Mouse (Mus musculus) B cell, adult 2 months (primary cell): ENCODE measurements around the gene Fdps.

Experiments
- DNase-seq, 2 experiments: peaks; one replicate each; pipeline ENCODE4 v3.0.0; 2022

Fdps gene

DNA sequence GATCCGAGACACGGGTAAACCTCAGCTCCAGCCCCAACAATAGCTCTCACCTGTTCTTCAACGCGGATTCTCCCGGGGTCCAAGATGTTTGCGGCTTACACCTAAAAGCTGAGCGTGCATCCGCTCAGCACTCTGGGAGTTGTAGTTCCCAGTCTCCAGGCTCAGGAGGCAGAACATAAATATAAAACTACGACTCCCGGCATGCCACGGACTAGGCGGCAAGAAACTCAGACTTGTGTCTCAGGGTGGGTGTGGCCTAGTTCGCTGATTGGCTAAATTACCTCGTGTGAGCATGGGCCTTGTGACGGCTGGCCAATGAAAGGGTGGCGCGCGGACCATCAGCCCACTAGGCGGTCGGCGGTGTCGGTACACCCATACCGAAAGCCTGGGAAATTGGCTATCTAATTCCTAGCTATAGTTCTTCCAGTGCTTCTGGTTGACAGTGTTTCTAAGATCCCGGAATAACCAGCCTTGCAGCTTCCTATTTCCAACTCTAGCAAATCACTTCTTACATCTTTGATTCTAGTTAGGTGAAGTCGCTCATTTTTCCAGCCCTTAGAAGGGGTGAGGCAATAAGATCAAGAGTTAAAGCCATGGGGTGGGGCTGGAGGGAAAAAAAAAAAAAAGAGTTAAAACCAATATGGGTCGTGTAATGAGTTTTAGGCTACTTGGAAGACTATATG, at the start of gene Fdps:
Fdps (minus strand) TSS at position 148 of the 683 bp plus-strand sequence.
- DNase-seq: peak; percentile 88 to 93

DNA sequence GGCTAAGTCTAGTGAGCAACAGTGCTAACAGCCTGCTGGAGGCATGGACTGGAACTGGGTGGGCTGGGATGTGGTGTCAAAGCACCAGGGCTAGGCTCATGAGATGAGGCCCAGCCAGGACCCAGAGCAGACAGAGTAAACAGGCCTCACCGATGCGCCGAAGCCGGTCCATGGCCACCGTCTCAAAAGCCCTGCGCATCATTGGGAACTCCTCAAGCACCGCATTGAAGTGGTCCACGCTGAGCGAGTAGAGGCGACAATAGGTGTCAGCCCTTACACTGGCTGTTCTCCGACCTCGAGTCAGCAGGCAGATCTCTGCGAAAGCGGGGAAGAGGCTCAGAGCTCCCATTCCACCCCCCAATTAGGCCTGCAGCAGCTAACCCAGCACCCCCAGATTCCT, 46.8 kb upstream of the Fdps start:
- DNase-seq: no peak

DNA sequence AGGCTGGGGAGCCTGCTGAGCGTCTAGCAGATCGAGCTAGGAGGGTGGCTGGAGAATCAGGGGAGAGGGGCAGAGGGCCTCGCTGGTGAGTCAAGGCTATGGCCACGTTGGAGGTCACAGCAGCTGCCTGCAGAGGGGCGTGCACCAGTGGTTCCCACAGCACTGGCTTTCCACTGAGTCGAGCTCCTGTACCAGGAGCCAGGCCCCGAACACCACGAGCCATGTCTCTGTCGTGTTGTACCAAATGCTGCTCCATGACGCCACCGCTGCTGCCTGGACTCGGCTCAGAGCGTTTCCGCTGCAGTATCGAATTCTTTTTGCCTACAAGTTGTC, 46.2 kb upstream of the Fdps start:
- no peak for DNase-seq

DNA sequence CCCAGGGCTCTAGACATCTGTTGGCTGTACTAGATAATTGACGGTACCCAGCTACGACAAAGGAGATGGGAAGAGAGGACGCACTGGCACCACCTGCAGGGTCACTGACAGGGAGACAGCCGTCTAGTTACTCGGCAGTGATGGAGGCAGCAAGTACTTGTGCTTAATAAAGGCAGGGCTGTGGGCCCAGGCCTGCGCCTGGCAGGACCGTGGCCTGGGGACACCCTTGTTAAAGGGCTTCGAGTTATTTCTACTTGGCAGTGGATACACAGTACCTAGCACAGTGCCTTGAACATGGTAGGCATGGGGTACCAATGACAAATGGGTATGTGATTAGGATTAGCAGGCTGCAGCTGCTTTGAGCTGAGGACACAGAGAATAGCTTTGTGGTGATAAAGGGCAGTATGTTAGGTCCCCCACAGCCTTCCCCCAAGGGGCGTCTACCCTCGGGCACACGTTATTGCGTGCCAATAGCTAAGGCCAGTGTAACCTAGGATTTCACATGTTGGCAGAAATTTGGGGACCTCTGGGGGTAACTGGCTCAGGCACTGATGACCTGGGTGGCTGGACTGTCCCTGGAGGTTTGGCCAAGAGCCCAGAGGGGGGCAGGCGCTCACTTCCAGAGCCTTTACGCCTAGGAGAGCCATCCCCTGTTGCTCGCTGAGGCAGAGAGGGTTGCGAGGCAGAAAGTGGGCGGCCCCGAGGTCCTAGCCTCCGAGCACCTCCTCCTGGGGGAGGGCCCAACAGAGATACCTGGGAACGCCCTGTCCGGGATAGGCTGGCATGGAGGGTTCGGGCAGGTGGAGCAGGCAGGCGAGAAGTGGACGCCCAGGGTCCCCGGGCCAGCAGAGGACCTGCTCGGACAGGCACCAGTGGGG, 45.6 kb upstream of the Fdps start:
- DNase-seq: no peak

- no peak for DNase-seq
These were observed 43.8 kb upstream of the Fdps start for GRCm38 (mm10) chr3:89145566-89145965.

- no peak for DNase-seq
These were observed 43.1 kb upstream of the Fdps start for GRCm38 (mm10) chr3:89144821-89145220.

DNA sequence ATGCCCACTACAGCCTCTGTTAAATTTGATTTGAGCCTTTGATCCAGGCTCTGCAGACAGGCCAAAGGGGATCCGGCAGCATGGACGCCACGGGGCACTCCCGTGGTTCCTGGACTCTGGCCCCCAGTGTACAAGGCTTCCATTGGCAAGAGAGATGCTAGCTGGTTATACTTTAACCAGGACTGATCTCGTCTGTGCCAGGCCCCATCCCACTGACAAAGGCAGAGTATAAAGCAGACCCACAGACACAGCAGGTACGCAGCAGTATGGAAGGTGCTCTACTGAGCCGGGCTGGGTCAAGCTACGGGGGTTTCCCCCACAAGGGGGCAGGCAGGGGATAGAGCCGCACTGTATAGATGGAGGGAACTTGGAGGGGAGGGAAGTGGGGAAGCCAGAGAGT, 34.6 kb upstream of the Fdps start:
- DNase-seq: peak in 1 of 2 experiments; percentile 23

- no peak for DNase-seq
These were observed 34.2 kb upstream of the Fdps start, which contains the start of gene Pklr for GRCm38 (mm10) chr3:89135958-89136357. Pklr (plus strand) TSS chr3:89136142.

GRCm38 (mm10) chr3:89133752-89134151, 32.0 kb upstream of the Fdps start:
- no peak for DNase-seq

- no peak for DNase-seq
These were observed 31.3 kb upstream of the Fdps start for GRCm38 (mm10) chr3:89133063-89133450.

DNA sequence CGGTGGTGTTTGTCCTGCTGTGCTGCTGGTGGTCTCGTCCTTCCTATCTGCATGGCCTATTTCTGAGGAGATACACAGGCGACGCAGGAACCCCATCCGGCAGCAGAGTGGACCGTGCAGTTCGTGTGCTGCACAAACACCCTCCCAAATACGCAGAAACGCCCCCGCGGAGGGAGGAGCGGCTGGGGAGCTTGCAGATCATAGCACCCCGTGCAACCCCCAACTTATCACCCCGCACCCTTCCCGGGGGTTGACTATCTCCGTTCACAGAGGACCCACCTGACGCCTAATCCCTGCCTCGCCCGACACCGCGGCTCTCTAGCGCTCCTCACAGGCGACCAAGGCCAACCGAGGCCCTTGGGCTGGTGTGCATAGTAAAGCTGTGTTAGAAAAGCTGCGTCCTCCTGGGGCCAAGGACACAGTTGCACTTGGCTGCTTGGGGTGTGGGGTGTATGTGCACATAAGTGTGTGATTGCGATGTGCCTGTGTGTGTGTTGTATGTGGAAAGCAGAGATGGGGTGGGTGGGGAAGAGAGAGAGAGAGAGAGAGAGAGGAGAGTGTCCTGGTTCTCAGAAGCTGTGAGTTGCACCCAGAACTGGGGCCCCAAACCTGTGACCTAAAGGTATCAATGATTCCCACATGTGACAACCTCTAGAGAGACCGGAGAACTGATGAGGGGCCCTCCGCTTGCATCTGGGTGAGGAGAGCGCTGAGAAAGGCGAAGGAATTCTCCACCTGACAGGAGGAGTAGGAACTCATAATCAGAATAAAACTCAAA, 30.7 kb upstream of the Fdps start:
- no peak for DNase-seq

- no peak for DNase-seq
These were observed 30.1 kb upstream of the Fdps start for GRCm38 (mm10) chr3:89131816-89132215.

- DNase-seq: no peak
These were observed 28.1 kb upstream of the Fdps start for GRCm38 (mm10) chr3:89129908-89130307.

DNA sequence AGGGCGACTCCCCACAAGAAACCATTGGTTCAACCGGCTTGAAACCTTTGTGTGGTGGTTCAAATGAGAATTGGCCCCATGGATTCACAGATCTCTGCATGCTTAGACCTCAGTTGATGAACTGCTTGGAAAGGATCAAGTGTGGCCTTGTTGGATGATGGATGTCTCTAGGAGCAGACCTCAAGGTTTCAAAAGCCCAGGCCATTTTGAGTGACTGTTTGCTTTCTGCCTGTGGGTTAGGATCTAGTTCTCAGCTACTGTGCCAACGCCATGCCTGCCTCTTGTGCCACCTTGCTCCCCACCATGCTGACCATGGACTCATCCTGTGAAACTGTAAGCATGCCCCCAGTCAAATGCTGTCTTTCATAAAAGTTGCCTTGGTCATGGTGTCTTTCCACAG, 24.2 kb upstream of the Fdps start:
- DNase-seq: no peak

DNA sequence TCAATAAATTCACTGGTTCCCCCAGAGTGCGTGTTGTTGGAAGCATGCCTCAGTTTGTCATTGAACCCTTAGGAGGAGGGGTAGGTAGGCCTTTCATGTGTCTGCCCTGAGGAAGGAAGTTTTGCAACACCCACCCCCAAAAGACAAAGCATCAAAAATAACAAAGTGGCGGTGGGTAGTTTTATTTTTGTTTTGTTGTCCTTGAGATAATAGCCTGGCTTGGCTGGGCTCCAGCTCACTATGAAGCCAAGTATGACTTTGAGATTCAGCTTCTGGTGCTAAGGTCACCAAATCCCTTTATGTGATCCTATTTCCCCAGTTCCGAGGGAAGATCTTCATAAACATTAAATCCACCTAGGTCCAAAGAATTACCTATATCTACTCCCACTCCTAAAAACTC, 22.5 kb upstream of the Fdps start:
- DNase-seq: no peak

GRCm38 (mm10) chr3:89123313-89123712, 21.6 kb upstream of the Fdps start:
- DNase-seq: no peak

GRCm38 (mm10) chr3:89115522-89115921, 13.8 kb upstream of the Fdps start:
- peak; percentile 21 to 44 for DNase-seq

GRCm38 (mm10) chr3:89113058-89113457, 11.3 kb upstream of the Fdps start:
- DNase-seq: no peak

DNA sequence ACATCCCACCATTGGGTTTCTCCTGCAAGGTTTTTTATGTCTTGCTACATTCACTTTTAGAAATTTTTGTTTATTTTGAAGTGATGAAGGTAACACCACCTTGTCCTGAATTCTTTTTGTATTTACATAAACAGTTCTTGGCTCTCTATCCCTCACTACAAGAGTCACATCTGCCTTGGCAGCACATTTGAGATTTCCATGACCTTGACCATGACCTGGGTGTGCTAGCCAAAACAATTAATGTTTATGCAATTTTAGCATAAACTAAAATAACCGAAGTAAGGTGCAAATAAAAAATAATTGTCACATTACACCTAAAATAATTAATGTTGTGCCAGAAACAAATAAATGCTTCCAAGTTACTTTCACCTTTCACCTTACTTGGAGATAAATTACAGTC, 6.4 kb upstream of the Fdps start:
- no peak for DNase-seq

GRCm38 (mm10) chr3:89107545-89107944, 5.8 kb upstream of the Fdps start:
- DNase-seq: no peak

GRCm38 (mm10) chr3:89106881-89107280, 5.1 kb upstream of the Fdps start:
- DNase-seq: no peak

DNA sequence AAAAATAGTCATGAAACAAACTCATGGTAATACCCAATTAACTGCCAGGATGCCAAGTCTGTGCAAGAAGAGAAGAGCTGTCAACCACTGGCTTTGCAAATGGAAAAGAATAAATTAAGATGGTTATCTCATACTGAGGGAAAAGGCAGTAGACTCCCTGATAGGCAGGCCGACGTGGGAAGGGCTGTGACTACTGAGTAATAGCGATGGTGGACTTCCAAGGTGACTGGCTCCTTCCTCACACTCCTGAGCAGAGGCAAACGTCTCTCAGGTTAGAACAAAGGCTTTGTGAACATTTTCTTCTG, 1.5 kb upstream of the Fdps start:
- no peak for DNase-seq

DNA sequence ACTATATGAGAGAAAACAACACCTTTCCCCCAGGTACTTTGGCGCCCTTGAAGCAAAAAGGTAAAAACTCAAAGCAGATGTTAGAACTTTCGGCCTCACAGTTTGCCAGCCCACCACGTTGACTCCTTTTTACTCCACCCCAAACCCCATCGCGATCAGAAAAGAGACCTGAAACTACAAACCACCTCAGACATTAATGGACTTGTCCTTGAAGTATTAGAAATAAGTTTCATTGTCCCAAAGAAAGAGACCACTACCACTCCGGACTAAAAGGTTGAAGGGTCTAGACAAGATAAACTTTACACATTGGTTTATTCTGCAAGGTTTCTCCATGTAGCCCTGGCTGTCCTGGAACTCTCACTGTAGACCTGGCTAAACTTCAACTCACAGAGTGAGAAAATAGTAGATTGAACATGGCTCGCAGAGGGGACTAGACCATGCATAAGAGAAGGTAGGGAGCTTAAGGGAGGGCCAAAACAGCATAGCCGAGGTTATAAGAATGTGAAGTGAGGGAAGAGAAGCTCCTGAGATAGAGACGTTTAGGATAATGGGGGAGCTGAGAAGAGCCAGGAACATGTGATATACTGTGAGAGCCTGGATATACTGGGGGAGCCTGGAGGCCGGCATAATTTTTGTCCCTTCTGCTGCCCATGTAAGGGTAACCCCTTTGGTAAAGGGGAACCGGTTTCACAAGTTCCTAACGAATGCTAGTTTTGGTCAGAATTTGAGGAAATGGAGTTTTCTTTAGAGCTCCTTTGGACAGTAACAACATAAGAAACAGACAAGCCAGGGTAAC, 934 bp upstream of the Fdps start:
- DNase-seq: no peak
